Mouse (Mus musculus) liver, postnatal 0 days (tissue): ENCODE measurements at regions not wholly inside any gene's neighbourhood (a gene's known extent, or its start where the extent isn't known, plus 50 kb on each side); places are given as distances from the start of the nearest gene placed in this dataset.

ENCODE experiments used
- CTCF ChIP-seq: sonication (generic); IDR thresholded peaks from 2 replicates; pipeline ENCODE4 v1.5.1; 2016; ENCODE audit warnings: antibody characterized with exemption, low read depth
- EP300 ChIP-seq: IDR thresholded peaks from 2 replicates; pipeline ENCODE4 v1.6.1; 2016; ENCODE audit warnings: antibody characterized with exemption, low read depth, mild to moderate bottlenecking

GRCm38 (mm10) chr1:91708550-91709243, 92.6 kb upstream of the Twist2 start:
- TF ChIP-seq CTCF (no peak), EP300 (no peak)
